Mouse (Mus musculus) myocyte (in vitro differentiated cells): ENCODE measurements around the gene Surf4.

ENCODE experiments used
- MAX ChIP-seq: IDR thresholded peaks from one replicate; pipeline ENCODE4 v1.6.1; 2011; ENCODE audit warnings: low read depth, mild to moderate bottlenecking, control low read depth
- POLR2A ChIP-seq: IDR thresholded peaks from one replicate; pipeline ENCODE4 v1.6.1; 2011; ENCODE audit warnings: low read depth, mild to moderate bottlenecking, control low read depth, moderate library complexity; ENCODE audit not compliant: insufficient read length
- POLR2AphosphoS2 ChIP-seq: IDR thresholded peaks from one replicate; pipeline ENCODE4 v1.6.1; 2011; ENCODE audit warnings: low read depth, control low read depth; ENCODE audit not compliant: insufficient read length
- TCF12 ChIP-seq: IDR thresholded peaks from one replicate; pipeline ENCODE4 v1.6.1; 2011; ENCODE audit warnings: mild to moderate bottlenecking, control low read depth; ENCODE audit not compliant: poor library complexity, insufficient read depth, severe bottlenecking
- USF1 ChIP-seq: IDR thresholded peaks from one replicate; pipeline ENCODE4 v1.6.1; 2011; ENCODE audit warnings: low read depth, mild to moderate bottlenecking, control low read depth, moderate library complexity

GRCm38 (mm10) chr2:26952193-26952592, 18.5 kb upstream of the Surf4 start:
- TF ChIP-seq MAX (no peak), POLR2A (no peak), POLR2AphosphoS2 (no peak), USF1 (no peak), TCF12 (no peak)
